Mouse (Mus musculus): Measurements from ENCODE around the gene Fstl4.
"Not testable (repeated sequence)": the region's sequence is repeated elsewhere in the genome, so short reads cannot be mapped to it uniquely, and the experiment has no call there.

Gene Fstl4

GRCm38 (mm10) chr11:53136371-53136770 is 371.9 kb downstream of the Fstl4 start:
- no peak for DNase-seq (ENCODE audit: low read depth)

- DNase-seq (ENCODE audit: low read depth), result no peak
Measured at GRCm38 (mm10) chr11:53137381-53137780, 372.9 kb downstream of the Fstl4 start.

DNA sequence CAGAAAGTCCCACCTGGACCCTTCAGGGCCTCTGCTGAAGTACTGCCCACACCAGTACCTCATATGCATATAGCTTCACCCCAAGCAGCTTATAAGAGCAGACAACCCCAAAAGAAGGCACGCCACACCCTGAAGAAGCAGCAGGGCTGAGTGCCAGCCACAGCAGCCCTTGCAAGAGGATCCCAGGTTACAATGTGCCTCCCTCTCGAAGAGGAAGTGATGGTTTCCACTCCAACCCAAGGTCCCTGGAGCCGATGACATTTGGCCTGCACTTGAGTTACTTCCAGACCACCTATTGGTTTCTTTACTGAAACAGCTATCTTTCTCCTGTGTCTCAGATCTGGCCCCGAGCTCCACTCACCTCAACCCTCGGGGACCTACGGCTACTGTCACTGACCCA is 373.8 kb downstream of the Fstl4 start:
- DNase-seq (ENCODE audit: low read depth), result no peak

- no peak for DNase-seq (ENCODE audit: low read depth)
Measured at GRCm38 (mm10) chr11:53139666-53140065, 375.2 kb downstream of the Fstl4 start.

- no peak for DNase-seq (ENCODE audit: low read depth)
Measured at GRCm38 (mm10) chr11:53140196-53140595, 375.8 kb downstream of the Fstl4 start.

- DNase-seq (ENCODE audit: low read depth), result no peak
Measured at GRCm38 (mm10) chr11:53140722-53141400, 376.4 kb downstream of the Fstl4 start.

- DNase-seq (ENCODE audit: low read depth), result no peak
Measured at GRCm38 (mm10) chr11:53143522-53143921, 379.1 kb downstream of the Fstl4 start.

GRCm38 (mm10) chr11:53144506-53144905 is 380.1 kb downstream of the Fstl4 start:
- no peak for DNase-seq (ENCODE audit: low read depth)

GRCm38 (mm10) chr11:53146290-53146689 is 381.9 kb downstream of the Fstl4 start:
- DNase-seq (ENCODE audit: low read depth), result no peak

- DNase-seq (ENCODE audit: low read depth), result no peak
Measured at GRCm38 (mm10) chr11:53156463-53156862, 392.0 kb downstream of the Fstl4 start.

GRCm38 (mm10) chr11:53157621-53158259 is 393.3 kb downstream of the Fstl4 start:
- no peak for DNase-seq (ENCODE audit: low read depth)

GRCm38 (mm10) chr11:53162385-53162784 is 398.0 kb downstream of the Fstl4 start:
- no peak for DNase-seq (ENCODE audit: low read depth)

GRCm38 (mm10) chr11:53166478-53166877 is 402.0 kb downstream of the Fstl4 start:
- no peak for DNase-seq (ENCODE audit: low read depth)

- no peak for DNase-seq (ENCODE audit: low read depth)
Measured at GRCm38 (mm10) chr11:53182177-53182852, 417.9 kb downstream of the Fstl4 start.

GRCm38 (mm10) chr11:53182858-53183257 is 418.4 kb downstream of the Fstl4 start:
- DNase-seq (ENCODE audit: low read depth), result no peak

DNA sequence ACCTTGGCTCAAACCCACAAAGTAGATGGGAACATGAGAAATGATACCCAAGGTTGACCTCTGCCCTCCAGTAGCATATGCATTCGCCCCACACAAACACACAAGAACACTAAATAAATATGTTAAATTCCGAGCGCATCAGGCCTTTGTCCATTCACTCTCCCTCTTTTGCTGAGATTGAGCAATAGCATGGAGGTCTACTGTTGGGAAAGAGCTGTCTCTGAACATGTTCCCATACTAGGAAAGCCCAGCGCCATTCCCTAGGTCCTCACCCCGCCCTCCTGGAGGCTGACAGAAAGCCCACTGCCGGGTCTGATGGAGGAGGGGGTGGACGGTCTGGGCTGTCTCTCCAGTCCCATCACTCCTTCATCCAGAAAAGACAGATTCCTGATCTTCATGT is 419.6 kb downstream of the Fstl4 start:
- DNase-seq (ENCODE audit: low read depth), result no peak

GRCm38 (mm10) chr11:53184698-53185097 is 420.3 kb downstream of the Fstl4 start:
- no peak for DNase-seq (ENCODE audit: low read depth)

DNA sequence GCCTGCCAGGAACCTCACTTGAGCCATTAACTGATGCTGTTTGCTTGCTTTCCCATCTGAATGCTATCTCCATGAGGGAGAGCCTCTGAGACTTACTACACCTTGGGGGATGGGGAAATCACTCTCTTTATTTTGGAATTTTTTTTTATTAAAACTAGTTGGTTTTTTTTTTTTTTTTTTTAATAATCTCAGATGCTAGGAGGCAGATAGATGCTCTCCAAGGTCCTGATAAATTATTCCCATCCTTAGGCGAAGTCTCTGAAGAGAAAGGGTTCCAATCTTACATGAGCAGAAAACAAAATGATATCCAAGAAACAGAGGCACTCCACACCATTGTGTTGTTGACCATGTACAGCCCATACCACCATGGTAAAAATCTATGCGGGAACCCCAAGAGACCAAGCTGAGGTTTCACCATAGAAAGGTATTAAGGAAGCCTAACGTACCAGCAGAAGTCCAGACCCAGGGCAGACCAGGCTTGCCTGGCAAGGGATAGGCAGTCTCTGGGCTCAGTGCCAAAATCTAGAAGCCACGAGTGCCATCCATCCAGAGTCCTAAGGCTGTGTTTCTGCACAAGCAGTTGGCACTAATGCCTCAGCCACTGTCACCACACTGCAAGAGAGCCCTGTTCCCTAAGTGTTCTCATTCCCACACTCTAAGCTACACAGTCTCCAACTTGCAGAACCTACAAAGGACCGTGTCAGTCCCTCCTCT is 423.1 kb downstream of the Fstl4 start:
- no peak for DNase-seq (ENCODE audit: low read depth)

- DNase-seq (ENCODE audit: low read depth), result not testable (repeated sequence)
Measured at GRCm38 (mm10) chr11:53196551-53196950, 432.1 kb downstream of the Fstl4 start.

DNA sequence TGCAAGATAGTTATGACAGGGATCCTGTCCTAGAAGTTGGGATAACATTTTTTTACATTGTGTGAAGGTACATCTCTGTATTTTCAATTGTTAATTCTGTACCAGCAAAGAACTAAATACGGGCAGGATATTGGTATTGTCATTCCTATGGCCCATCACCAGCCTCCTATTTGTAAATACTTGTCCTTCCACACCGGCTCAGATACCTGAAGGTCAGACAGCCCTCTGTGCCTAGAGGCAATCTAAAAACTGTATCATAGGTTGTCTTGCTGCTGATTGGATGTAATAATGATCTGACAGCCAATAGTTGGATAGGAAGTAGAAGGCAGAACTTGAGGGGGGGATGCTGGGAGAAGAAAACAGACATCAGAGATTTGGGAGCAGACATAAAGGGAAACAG is 432.7 kb downstream of the Fstl4 start:
- no peak for DNase-seq (ENCODE audit: low read depth)

DNA sequence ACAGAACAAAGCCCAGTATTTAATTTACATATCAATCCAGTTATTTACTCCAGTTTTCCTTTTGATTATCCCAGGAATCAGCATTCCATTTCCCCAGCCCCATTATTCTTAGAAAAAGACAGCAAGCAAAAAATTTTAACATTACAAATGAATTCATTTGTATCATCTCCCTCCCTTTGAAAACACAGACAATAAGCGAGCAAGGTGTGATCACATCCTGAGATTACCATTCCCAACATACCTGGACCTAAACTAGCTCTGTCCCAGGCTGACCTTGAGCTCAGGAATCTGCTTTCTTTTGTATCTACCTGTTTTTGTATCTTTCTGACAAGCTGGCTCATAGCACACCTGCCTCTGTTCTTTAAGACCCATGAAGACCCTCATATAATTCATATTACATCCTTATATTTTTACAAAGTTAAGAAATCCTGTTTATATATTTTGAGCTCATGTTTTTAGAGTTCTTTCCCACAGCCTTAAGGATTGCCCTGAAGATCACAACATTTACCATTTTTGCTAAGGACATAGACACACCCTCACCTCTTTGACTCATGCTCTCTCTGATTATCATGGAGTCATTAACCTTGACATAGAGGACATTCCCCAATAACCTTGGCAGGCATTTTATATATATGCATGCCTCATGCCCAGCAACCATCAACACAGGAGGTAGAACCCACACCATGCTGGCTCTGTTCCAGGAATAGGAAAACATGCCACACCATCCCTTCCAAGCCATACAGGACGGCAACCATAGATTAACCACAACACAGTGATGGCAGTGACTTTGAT is 438.2 kb downstream of the Fstl4 start:
- no peak for DNase-seq (ENCODE audit: low read depth)

- DNase-seq (ENCODE audit: low read depth), result no peak
Measured at GRCm38 (mm10) chr11:53210876-53211275, 446.4 kb downstream of the Fstl4 start.

Measured in fibroblast of lung, adult 2 months (primary cell).